Mouse (Mus musculus) cerebellum, postnatal 10 days (tissue): ENCODE data around the gene Spin2e.
"Not testable (repeated sequence)": the region's sequence is repeated elsewhere in the genome, so short reads cannot be mapped to it uniquely, and the experiment has no call there.

ENCODE experiments used
- DNase-seq, 2 experiments: peaks; one replicate each; pipeline ENCODE4 v3.0.0; 2021; ENCODE audit warnings: mixed read lengths in 2 of 2

The Spin2e gene

GRCm38 (mm10) chrX:31618820-31619219, at the start of gene Spin2e:
Gene Spin2e, minus strand, starts transcription at chrX:31618920.
- DNase-seq, result not testable (repeated sequence)

DNA sequence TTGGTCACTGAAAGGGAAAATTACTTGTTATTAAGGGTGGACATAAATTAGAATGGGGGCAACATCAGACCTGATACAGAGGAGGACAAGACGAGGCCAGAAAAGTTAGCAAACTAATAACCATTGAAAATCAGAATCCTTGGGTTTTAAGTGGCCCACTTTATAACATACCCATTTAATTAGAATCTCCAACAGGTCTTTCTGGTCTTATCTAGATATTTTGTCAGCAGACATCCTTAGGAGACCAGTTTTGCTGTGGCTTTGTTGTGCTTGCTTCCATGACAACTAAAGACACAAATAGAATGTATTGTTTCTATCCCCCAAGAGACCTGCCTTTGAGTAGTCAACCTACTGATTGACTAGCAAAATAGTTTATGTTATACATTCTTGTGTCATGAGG, 44.5 kb downstream of the Spin2e start, which contains the start of gene Gm21883:
Gene Gm21883 (minus strand): TSS at position 101 of the 400 bp plus-strand sequence.
- not testable (repeated sequence) for DNase-seq
